ENCODE assay signal across 8 mouse cellular contexts in genomic region chr11:87442643-87443372, GRCm38 (mm10). TPM values are rescaled to one million over a fixed set of nuclear protein-coding genes. Genes with fewer than 3 reads are reported as not detected.
DNase-seq lines count a peak whose midpoint lies in the region; ATAC-seq and TF ChIP-seq lines count a peak whose summit lies in the region.
"Not testable (repeated sequence)": the region's sequence is repeated elsewhere in the genome, so short reads cannot be mapped to it uniquely, and the experiment has no call there.

No protein-coding gene starts in this region.

- not testable (repeated sequence) for TF ChIP-seq RAD21 in MEL (IDR thresholded peaks at IDR 0.05; ENCODE audit: low read depth, low read length)

- H3K36me3 ChIP-seq in MEL (ENCODE audit: control insufficient read depth in 1 of 2, insufficient read depth in 2 of 2, low read length in 2 of 2) = peaks cover 0 to 15% of the 10 kb centered on the region in 2 experiments; a peak in 2 of 4 replicates
- H3K36me3 ChIP-seq in hindbrain, embryonic 11.5 days (ENCODE audit: control insufficient read depth, insufficient read depth, low read length); lung, postnatal 0 days (ENCODE audit: insufficient read depth, low read length): not testable (repeated sequence)

- peaks cover 7 to 18% of the 10 kb centered on the region in 2 experiments for H3K4me1 ChIP-seq in MEL (ENCODE audit: control insufficient read depth in 1 of 2, insufficient read depth in 2 of 2, low read length in 2 of 2)
- not testable (repeated sequence) for H3K4me1 ChIP-seq in hindbrain, embryonic 11.5 days (replicated peaks; ENCODE audit: control insufficient read depth, insufficient read depth, low read length); lung, postnatal 0 days (ENCODE audit: insufficient read depth, low read depth, low read length)

- peak; percentile 99 for ATAC-seq in hindbrain, embryonic 11.5 days (ENCODE audit: low FRiP score)
- ATAC-seq in lung, postnatal 0 days = peak; percentile 99

- H3K9me3 ChIP-seq in MEL (replicated peaks; ENCODE audit: insufficient read depth, low read length); hindbrain, embryonic 11.5 days (ENCODE audit: control insufficient read depth, low read length); lung, postnatal 0 days (ENCODE audit: low read length): not testable (repeated sequence)

- peak overlapping the region; percentile 36 to 50; a peak in 3 of 4 replicates for H3K4me3 ChIP-seq in MEL (ENCODE audit: control insufficient read depth in 1 of 2, insufficient read depth in 1 of 2, low read depth in 2 of 2, low read length in 2 of 2)
- H3K4me3 ChIP-seq in hindbrain, embryonic 11.5 days (ENCODE audit: low read depth, low read length) = peak overlapping the region; percentile 14; the same call in 1 of the 2 replicates
- not testable (repeated sequence) for H3K4me3 ChIP-seq in lung, postnatal 0 days (ENCODE audit: low read depth, low read length)

- TF ChIP-seq CTCF in MEL (IDR thresholded peaks at IDR 0.05 in 2 of 3, conservative IDR thresholded peaks at IDR 0.05 in 1 of 3; ENCODE audit: control insufficient read depth in 1 of 3, insufficient read depth in 1 of 3, low read depth in 2 of 3, low read length in 3 of 3, poor library complexity in 1 of 3, severe bottlenecking in 1 of 3) = not testable (repeated sequence)
- TF ChIP-seq CTCF in lung, postnatal 0 days (IDR thresholded peaks at IDR 0.05) = peak; percentile 38

- peak; percentile 91 for DNase-seq in MEL (ENCODE audit: low read depth, low spot score)
- peak; percentile 83 to 88 for DNase-seq in cerebellum, postnatal 10 days
- peak; percentile 76 to 78 for DNase-seq in frontal cortex, postnatal 10 days (ENCODE audit: low spot score in 2 of 2)
- peak; percentile 73 for DNase-seq in hindbrain, embryonic 11.5 days (ENCODE audit: low spot score)
- peak; percentile 78 to 85 for DNase-seq in layer of hippocampus, postnatal 14 days (ENCODE audit: low spot score in 2 of 2)
- peak; percentile 77 for DNase-seq in lung, postnatal 0 days (ENCODE audit: low spot score)
- DNase-seq in ovary, postnatal 10 days (ENCODE audit: low spot score) = peak; percentile 52
- DNase-seq in thymus, postnatal 10 days (ENCODE audit: low spot score in 2 of 2) = peak; percentile 53 to 70

- H3K27me3 ChIP-seq in MEL (ENCODE audit: control insufficient read depth in 1 of 2, insufficient read depth in 2 of 2, low read length in 2 of 2); hindbrain, embryonic 11.5 days (ENCODE audit: control insufficient read depth, insufficient read depth, low read length); lung, postnatal 0 days (replicated peaks; ENCODE audit: insufficient read depth, low read length): not testable (repeated sequence)

- H3K9ac ChIP-seq in MEL (ENCODE audit: control insufficient read depth, low read depth, low read length, poor library complexity, severe bottlenecking) = peak overlapping the region; percentile 93
- peak overlapping the region; percentile 31; the same call in 1 of the 2 replicates for H3K9ac ChIP-seq in hindbrain, embryonic 11.5 days (ENCODE audit: low read depth, low read length)
- H3K9ac ChIP-seq in lung, postnatal 0 days (replicated peaks; ENCODE audit: low read depth) = not testable (repeated sequence)

- not testable (repeated sequence) for TF ChIP-seq EP300 in MEL (IDR thresholded peaks at IDR 0.05; ENCODE audit: low read depth in 1 of 2, low read length in 2 of 2); lung, postnatal 0 days (IDR thresholded peaks at IDR 0.05)

- H3K4me2 ChIP-seq in hindbrain, embryonic 11.5 days (replicated peaks; ENCODE audit: low read depth, low read length) = peak overlapping the region; percentile 37
- H3K4me2 ChIP-seq in lung, postnatal 0 days (replicated peaks; ENCODE audit: low read depth, low read length) = peak overlapping the region; percentile 40

- peak; percentile 76 to 85; a peak in 3 of 4 replicates for TF ChIP-seq POLR2A in MEL (IDR thresholded peaks at IDR 0.05; ENCODE audit: control insufficient read depth in 1 of 2, insufficient read depth in 1 of 2, low read depth in 1 of 2, low read length in 2 of 2, poor library complexity in 1 of 2)

- H3K27ac ChIP-seq in MEL (ENCODE audit: control insufficient read depth, low read depth, low read length) = peak overlapping the region; percentile 95
- H3K27ac ChIP-seq in hindbrain, embryonic 11.5 days (ENCODE audit: low read depth, low read length) = peak overlapping the region; percentile 56; the same call in 1 of the 2 replicates
- H3K27ac ChIP-seq in lung, postnatal 0 days (ENCODE audit: low read length) = not testable (repeated sequence)

- WGBS in hindbrain, embryonic 11.5 days = under 1% methylated on average over 32 of the region's 62 CpGs
- WGBS in lung, postnatal 0 days = under 1% methylated on average over 25 of the region's 62 CpGs

- not testable (repeated sequence) for H3K79me2 ChIP-seq in MEL (ENCODE audit: control insufficient read depth, insufficient read depth, low read length, poor library complexity)

TF ChIP-seq in MEL, 35 proteins besides CTCF, POLR2A, EP300 and RAD21:
- peak; percentile 43; the same call in 1 of the 2 replicates for TF ChIP-seq TBP (IDR thresholded peaks at IDR 0.05; ENCODE audit: low read depth, low read length)

RNA-seq across cellular contexts. Expression of gene Tex14, which starts 37.9 kb away (rescaled TPM):
- 0.23 and 0.42 TPM in 2 replicates for total RNA-seq in MEL (2012; rRNA removed)
- polyA plus RNA-seq in MEL (2012; ENCODE audit: insufficient read depth in 1 of 2, insufficient read length in 2 of 2, low read depth in 1 of 2, low replicate concordance in 2 of 2, missing spikeins in 1 of 2) = under 1 TPM in 1 of 2 experiments, not detected in 1; 0.42 TPM
- polyA plus RNA-seq in hindbrain, embryonic 11.5 days (2014; fragmentation: Nextera tagmentation; extraction: Ambion mirVana) = 0.35 TPM in 1 of 2 replicates, not detected in the other
- under 1 TPM; 0.12 to 0.51 TPM for total RNA-seq in layer of hippocampus, postnatal 14 days (2021)
- 1.1 and 2.7 TPM in 2 replicates for polyA plus RNA-seq in lung, postnatal 0 days (2015; fragmentation: Nextera tagmentation; extraction: Ambion mirVana)

RNA-seq across cellular contexts. Expression of gene Rad51c, which starts 38.1 kb away (rescaled TPM):
- 1.5 and 2.5 TPM in 2 replicates for total RNA-seq in MEL (2012; rRNA removed)
- polyA plus RNA-seq in MEL (2012; ENCODE audit: insufficient read depth in 1 of 2, insufficient read length in 2 of 2, low read depth in 1 of 2, low replicate concordance in 2 of 2, missing spikeins in 1 of 2) = 1 to 10 TPM in 1 of 2 experiments, not detected in 1; 1.9 TPM
- polyA plus RNA-seq in hindbrain, embryonic 11.5 days (2014; fragmentation: Nextera tagmentation; extraction: Ambion mirVana) = 12.2 and 13.1 TPM in 2 replicates
- total RNA-seq in layer of hippocampus, postnatal 14 days (2021) = 1 to 10 TPM; 3.9 to 4.4 TPM
- polyA plus RNA-seq in lung, postnatal 0 days (2015; fragmentation: Nextera tagmentation; extraction: Ambion mirVana) = 1.2 and 1.7 TPM in 2 replicates
